Mouse (Mus musculus): ENCODE results near the gene Mief1.

GRCm38 (mm10) chr15:80192246-80192585 lies 41.6 kb upstream of the Mief1 start:
- TF ChIP-seq POLR2A (IDR thresholded peaks at IDR 0.05; ENCODE audit: control insufficient read depth, low read depth, low read length) (no peak), CTCF (IDR thresholded peaks at IDR 0.05; ENCODE audit: control insufficient read depth, insufficient read depth, insufficient replicate concordance, low read depth, low read length) (no peak)
